Mouse (Mus musculus): ENCODE measurements at regions not wholly inside any gene's neighbourhood (a gene's known extent, or its start where the extent isn't known, plus 50 kb on each side); places are given as distances from the start of the nearest gene placed in this dataset.
"Not testable (repeated sequence)": the region's sequence is repeated elsewhere in the genome, so short reads cannot be mapped to it uniquely, and the experiment has no call there.

- not testable (repeated sequence) for TF ChIP-seq POLR2A (IDR thresholded peaks at IDR 0.05; ENCODE audit: insufficient read depth, low read depth, low read length); CTCF (IDR thresholded peaks at IDR 0.05); EP300 (IDR thresholded peaks at IDR 0.05; ENCODE audit: insufficient read depth, low read depth, low read length)
Observed at GRCm38 (mm10) chr2:92669431-92670081, 70.0 kb downstream of the Chst1 start.
